Mouse (Mus musculus): ENCODE data around the gene Tmem116. TPM values are rescaled to one million over a fixed set of nuclear protein-coding genes. Genes with fewer than 3 reads are reported as not detected.

Tmem116 gene
- polyA plus RNA-seq, 1 experiment from 2014 or later: 1.9 TPM

DNA sequence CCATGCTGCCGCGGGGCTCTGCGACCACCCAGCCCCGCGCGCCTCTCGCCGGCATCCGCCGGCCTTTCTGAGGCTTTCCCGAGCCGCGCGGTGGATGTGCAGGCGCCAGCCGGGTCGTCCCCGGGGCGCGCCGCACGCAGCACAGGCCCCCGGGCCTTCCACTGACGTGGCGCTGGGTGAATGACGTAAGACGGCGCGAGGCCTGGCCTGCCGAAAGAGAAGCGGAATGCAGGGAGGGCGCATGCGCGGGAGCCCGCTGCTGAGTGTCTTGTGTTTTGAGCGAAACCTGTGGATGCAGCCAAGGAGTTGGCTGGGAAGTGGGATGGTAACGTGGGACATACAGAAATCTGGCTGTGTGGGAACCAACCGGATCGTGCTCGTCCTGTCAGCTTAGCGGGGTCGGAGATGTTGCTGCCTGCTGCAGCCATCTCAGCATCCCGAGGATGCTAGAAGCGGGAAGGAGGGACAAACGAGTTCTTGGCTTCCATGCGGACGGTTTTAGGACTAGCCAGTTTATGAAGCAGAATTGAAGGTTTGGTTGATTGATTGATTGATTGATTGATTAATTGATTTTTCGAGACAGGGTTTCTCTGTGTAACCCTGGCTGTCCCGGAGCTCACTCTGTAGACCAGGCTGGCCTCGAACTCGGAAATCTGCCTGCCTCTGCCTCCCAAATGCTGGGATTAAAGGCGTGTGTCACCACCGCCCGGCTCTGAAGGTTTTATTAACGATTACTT lies 94.3 kb downstream of the Tmem116 start, which contains the start of gene Mapkapk5:
Mapkapk5 (minus strand) TSS at position 113 of the 737 bp plus-strand sequence.
- H3K4me1 ChIP-seq: peaks cover 38% of the 10 kb centered on the region
- ATAC-seq (replicated peaks): peak; percentile 95
- H3K9me3 ChIP-seq: no peaks in the 10 kb centered on the region
- peak within 1 kb of the TSS; percentile 92 for H3K9ac ChIP-seq
- no peaks in the 10 kb centered on the region for H3K27me3 ChIP-seq (replicated peaks)
- no peaks in the 10 kb centered on the region for H3K36me3 ChIP-seq (replicated peaks)
- peak within 1 kb of the TSS; percentile 75 for H3K4me3 ChIP-seq
- WGBS: 2% methylated on average over 51 of the region's 55 CpGs
- peak within 1 kb of the TSS; percentile 63 for H3K4me2 ChIP-seq
- H3K27ac ChIP-seq: peak within 1 kb of the TSS; percentile 98

DNA sequence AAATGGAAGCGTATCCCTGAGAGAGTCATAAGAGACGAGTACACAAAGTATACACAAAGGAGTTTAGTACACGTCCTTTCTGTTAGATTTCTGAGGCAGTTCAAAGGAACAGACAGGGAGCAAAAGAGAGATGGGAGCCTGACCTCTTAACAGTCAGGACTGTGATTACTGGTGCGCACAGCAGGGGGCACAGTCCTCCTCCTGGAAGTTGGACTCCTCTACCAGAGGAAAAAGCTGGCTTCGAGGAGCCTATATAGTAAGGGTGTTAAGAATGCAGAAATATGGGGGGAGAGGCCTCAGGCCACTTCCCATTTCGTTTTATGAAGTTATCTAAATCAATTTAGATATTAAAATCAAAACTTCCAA lies 94.8 kb downstream of the Tmem116 start:
- Histone ChIP-seq H3K4me3 (peak overlapping the region; percentile 75), H3K27me3 (replicated peaks) (no peaks in the 10 kb centered on the region), H3K27ac (peak overlapping the region; percentile 98), H3K9me3 (no peaks in the 10 kb centered on the region), H3K36me3 (replicated peaks) (no peaks in the 10 kb centered on the region), H3K9ac (peak overlapping the region; percentile 92), H3K4me1 (peaks cover 38% of the 10 kb centered on the region), H3K4me2 (peak overlapping the region; percentile 63)
- 40% methylated on average over 6 of the region's 6 CpGs for WGBS
- peak; percentile 15; the same call in 1 of the 2 replicates for ATAC-seq (replicated peaks)

DNA sequence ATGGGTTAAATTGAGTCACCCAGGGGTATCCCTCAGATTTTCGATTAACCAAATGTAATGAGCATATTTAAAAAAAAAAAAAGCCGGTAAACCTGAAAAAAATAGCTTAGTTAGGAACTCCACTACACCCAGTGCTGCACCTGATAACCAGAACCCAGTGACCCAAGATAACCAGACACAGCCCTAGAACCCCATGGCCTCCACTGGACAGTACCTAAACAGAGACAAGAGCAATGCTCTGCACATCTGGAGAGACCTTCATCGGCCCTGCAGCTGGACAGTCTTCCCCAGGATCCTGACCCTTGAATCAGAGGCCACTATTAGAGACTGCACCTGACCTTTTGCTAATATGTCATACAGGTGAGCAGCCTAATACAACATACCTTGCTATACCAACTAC lies 95.4 kb downstream of the Tmem116 start:
- no peak overlapping the region for H3K4me2 ChIP-seq
- ATAC-seq (replicated peaks): no peak
- WGBS: 97% methylated on average over 3 of the region's 3 CpGs
- H3K9me3 ChIP-seq: no peaks in the 10 kb centered on the region
- no peak overlapping the region for H3K27ac ChIP-seq
- no peak overlapping the region for H3K4me3 ChIP-seq
- H3K27me3 ChIP-seq (replicated peaks): no peaks in the 10 kb centered on the region
- H3K36me3 ChIP-seq (replicated peaks): no peaks in the 10 kb centered on the region
- H3K9ac ChIP-seq: no peak overlapping the region
- peaks cover 37% of the 10 kb centered on the region for H3K4me1 ChIP-seq

DNA sequence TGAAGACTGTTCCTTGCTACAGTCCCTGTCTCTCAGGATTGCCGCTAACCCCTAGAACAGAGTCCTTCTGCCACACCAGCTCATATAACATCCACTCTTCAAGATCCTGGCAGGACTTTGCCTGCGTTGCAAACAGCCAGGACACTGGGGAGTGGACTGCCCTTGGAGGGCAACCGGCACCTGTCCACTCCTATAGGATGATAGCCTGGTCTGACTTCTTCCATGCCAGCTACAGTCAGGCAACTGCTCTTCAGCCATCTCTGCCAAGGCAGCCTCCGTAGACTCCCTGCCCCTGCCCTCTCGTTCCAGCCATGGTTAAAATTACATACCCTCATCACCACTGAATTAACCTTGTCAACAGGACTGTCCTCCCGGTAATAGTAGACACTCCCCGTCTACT lies 97.5 kb downstream of the Tmem116 start:
- no peaks in the 10 kb centered on the region for H3K27me3 ChIP-seq (replicated peaks)
- H3K9ac ChIP-seq: no peak overlapping the region
- no peak overlapping the region for H3K4me3 ChIP-seq
- ATAC-seq (replicated peaks): no peak
- H3K27ac ChIP-seq: no peak overlapping the region
- H3K4me1 ChIP-seq: peaks cover 16% of the 10 kb centered on the region
- no peak overlapping the region for H3K4me2 ChIP-seq
- H3K36me3 ChIP-seq (replicated peaks): no peaks in the 10 kb centered on the region
- 87% methylated on average over 7 of the region's 7 CpGs for WGBS
- H3K9me3 ChIP-seq: no peaks in the 10 kb centered on the region

DNA sequence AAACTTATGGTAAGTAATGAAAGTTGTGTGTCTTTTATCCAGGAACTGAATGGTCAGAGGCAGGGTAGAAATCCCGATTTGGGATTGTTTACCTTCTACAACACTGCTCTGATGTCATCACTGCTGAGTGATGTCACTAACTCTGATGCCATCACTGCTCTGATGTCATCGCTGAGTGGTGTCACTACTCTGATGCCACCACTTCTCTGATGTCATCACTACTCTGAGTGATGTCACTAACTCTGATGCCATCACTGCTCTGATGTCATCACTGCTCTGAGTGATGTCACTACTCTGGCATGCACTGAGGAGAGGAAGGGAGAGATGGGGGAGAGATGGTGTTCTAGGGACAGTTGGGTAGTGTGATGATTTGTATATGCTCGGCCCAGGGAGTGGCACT lies 110.7 kb downstream of the Tmem116 start:
- Histone ChIP-seq H3K4me3 (no peak overlapping the region), H3K9me3 (no peaks in the 10 kb centered on the region), H3K4me1 (peaks cover 3% of the 10 kb centered on the region; the same call in 1 of the 2 replicates), H3K27me3 (replicated peaks) (no peaks in the 10 kb centered on the region), H3K27ac (no peak overlapping the region), H3K9ac (no peak overlapping the region), H3K36me3 (replicated peaks) (no peaks in the 10 kb centered on the region), H3K4me2 (no peak overlapping the region)
- no peak for ATAC-seq (replicated peaks)
- 90% methylated on average over 3 of the region's 3 CpGs for WGBS

DNA sequence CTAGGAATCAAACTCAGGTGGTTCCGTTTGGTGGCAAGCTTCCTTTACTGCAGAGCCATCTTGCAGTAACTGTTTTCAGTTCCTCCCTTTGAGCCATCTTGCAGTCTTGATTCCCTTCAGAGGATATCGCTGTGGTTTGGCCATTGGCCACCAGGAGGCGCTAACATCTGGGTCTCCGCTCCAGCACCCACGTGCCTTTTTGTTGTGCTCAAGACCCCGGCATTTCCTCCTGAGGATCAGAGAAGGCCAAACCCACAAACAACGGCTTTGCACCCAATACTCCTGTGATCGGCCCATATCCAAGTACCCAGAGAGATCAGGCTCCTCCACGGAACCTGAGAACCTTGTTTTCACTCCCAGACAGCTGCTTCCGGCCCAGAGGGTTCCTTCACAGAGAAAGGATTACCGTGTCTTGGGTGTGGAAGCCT lies 112.8 kb downstream of the Tmem116 start:
- Histone ChIP-seq H3K4me1 (peaks cover 3% of the 10 kb centered on the region; the same call in 1 of the 2 replicates), H3K27me3 (replicated peaks) (no peaks in the 10 kb centered on the region), H3K9me3 (no peaks in the 10 kb centered on the region), H3K4me3 (no peak overlapping the region), H3K4me2 (peak overlapping the region; percentile 32), H3K9ac (no peak overlapping the region), H3K36me3 (replicated peaks) (no peaks in the 10 kb centered on the region), H3K27ac (no peak overlapping the region)
- ATAC-seq (replicated peaks): no peak
- 14% methylated on average over 11 of the region's 11 CpGs for WGBS

DNA sequence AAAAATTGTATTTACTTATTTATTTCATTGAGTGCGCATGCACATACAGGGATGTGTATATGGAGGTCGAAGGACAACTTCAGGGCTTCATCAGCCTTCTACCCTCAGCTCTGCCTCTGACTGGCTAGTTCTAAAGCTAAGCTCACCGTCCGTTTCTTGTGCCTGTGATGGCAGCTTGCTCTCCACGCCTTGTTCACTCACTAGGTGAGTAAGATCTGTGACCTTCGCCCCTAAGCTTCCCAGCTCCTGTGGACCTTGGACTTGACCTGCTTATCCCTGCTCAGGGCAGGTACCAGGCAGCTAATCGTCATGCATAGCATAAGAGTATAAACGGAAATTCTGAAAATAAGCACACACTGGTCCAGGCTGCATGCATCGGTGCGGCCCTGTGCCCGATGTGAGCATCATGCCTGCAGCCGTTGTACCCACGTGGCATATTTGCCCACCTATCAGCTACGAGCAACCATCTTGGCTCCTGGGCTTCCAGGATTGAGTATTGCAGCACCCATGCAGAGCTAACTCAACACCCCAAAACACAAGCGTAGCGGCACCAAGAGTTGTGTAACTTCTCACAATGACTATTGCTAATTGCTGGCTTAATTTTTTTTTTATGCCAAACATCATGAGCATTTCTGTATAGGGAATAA lies 114.5 kb downstream of the Tmem116 start:
- Histone ChIP-seq H3K9me3 (no peaks in the 10 kb centered on the region), H3K4me2 (no peak overlapping the region), H3K36me3 (replicated peaks) (no peaks in the 10 kb centered on the region), H3K9ac (no peak overlapping the region), H3K27ac (no peak overlapping the region), H3K4me1 (peaks cover 3% of the 10 kb centered on the region; the same call in 1 of the 2 replicates), H3K4me3 (no peak overlapping the region), H3K27me3 (replicated peaks) (no peaks in the 10 kb centered on the region)
- no peak for ATAC-seq (replicated peaks)
- 91% methylated on average over 16 of the region's 16 CpGs for WGBS

DNA sequence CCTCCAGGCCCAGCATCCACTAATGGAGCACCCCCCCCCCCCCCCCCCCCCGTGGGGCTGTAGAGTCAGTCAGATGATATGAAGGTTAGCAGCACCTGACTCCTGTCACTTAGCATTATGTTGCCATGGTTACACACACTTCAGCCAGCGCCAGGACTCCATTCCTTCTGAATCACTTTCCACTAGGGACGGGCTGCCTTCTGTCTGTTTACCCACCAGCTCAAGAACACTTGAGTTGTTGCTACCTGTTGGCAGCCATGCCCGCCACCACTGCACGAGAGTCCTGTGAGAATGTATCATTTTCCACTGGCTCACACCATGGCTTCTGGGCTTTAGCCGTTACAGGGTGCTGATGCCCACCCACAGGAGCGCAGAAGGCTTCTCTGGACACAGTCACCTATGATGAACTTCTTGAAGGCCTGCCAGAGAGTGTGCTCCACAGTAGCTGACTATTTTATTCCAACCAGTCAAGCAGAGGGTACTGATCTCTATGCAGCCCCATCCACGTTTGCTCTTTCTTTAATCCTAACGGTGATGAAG lies 118.3 kb downstream of the Tmem116 start:
- Histone ChIP-seq H3K36me3 (replicated peaks) (peaks cover 4% of the 10 kb centered on the region; the same call in 1 of the 2 replicates), H3K4me1 (no peaks in the 10 kb centered on the region), H3K9me3 (no peaks in the 10 kb centered on the region), H3K4me3 (no peak overlapping the region), H3K9ac (no peak overlapping the region), H3K27me3 (replicated peaks) (no peaks in the 10 kb centered on the region), H3K27ac (no peak overlapping the region), H3K4me2 (no peak overlapping the region)
- no peak for ATAC-seq (replicated peaks)
- WGBS: 67% methylated on average over 8 of the region's 9 CpGs

DNA sequence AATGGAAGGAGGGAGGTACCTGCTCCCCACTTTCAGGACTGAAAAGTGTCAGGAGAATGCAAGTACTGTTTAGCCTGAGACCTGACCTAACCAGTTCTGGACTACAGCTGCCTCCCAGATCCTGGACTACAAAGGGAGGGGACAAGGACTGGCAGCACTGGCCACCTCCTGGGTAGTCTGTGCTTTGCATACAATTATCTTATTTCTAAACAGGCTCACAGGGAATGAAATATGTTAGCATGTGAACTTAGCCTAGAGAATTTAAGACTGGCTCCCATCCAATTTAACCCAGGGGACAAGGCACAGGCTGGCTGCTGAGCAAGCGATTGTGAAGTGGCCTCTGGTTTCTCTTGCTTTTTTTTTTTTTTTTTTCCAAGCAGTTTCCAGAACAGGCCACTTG lies 119.1 kb downstream of the Tmem116 start:
- ATAC-seq (replicated peaks): no peak
- H3K36me3 ChIP-seq (replicated peaks): peaks cover 4% of the 10 kb centered on the region; the same call in 1 of the 2 replicates
- WGBS: 73% methylated on average over 1 of the region's 1 CpGs

More for the DNA sequence above, 119.1 kb downstream of the Tmem116 start:
- H3K9me3 ChIP-seq: no peaks in the 10 kb centered on the region
- no peak overlapping the region for H3K4me2 ChIP-seq
- no peak overlapping the region for H3K27ac ChIP-seq
- H3K4me1 ChIP-seq: no peaks in the 10 kb centered on the region
- no peak overlapping the region for H3K9ac ChIP-seq
- no peak overlapping the region for H3K4me3 ChIP-seq
- H3K27me3 ChIP-seq (replicated peaks): no peaks in the 10 kb centered on the region

Other genes starting within 250 kb of the Tmem116 start
- 336 and 343 TPM in 2 replicates for gene Rpl6, start 247.4 kb upstream of the Tmem116 start, polyA plus RNA-seq (2015; fragmentation: Nextera tagmentation; extraction: Ambion mirVana)
- gene Hectd4, start 231.7 kb upstream of the Tmem116 start, polyA plus RNA-seq (2015; fragmentation: Nextera tagmentation; extraction: Ambion mirVana): 26.5 and 27.5 TPM in 2 replicates
- gene Trafd1, start 66.3 kb upstream of the Tmem116 start, polyA plus RNA-seq (2015; fragmentation: Nextera tagmentation; extraction: Ambion mirVana): 144 and 150 TPM in 2 replicates
- gene Naa25, start 54.0 kb upstream of the Tmem116 start, polyA plus RNA-seq (2015; fragmentation: Nextera tagmentation; extraction: Ambion mirVana): 53.2 and 56.6 TPM in 2 replicates
- gene Erp29, start 613 bp downstream of the Tmem116 start, polyA plus RNA-seq (2015; fragmentation: Nextera tagmentation; extraction: Ambion mirVana): 167 and 195 TPM in 2 replicates
- 0.09 TPM in 1 of 2 replicates, not detected in the other for gene Adam1b, start 51.5 kb downstream of the Tmem116 start, polyA plus RNA-seq (2015; fragmentation: Nextera tagmentation; extraction: Ambion mirVana)
- 5.8 and 7.3 TPM in 2 replicates for gene Adam1a, start 93.6 kb downstream of the Tmem116 start, polyA plus RNA-seq (2015; fragmentation: Nextera tagmentation; extraction: Ambion mirVana)
- gene Gm42878, start 93.6 kb downstream of the Tmem116 start, polyA plus RNA-seq (2015; fragmentation: Nextera tagmentation; extraction: Ambion mirVana): 0.47 TPM in 1 of 2 replicates, not detected in the other
- 67.5 and 67.7 TPM in 2 replicates for gene Mapkapk5, start 94.0 kb downstream of the Tmem116 start, polyA plus RNA-seq (2015; fragmentation: Nextera tagmentation; extraction: Ambion mirVana)
- gene Aldh2, start 141.9 kb downstream of the Tmem116 start, polyA plus RNA-seq (2015; fragmentation: Nextera tagmentation; extraction: Ambion mirVana): 121 and 123 TPM in 2 replicates
- gene Acad12, start 167.0 kb downstream of the Tmem116 start, polyA plus RNA-seq (2015; fragmentation: Nextera tagmentation; extraction: Ambion mirVana): 1.7 and 1.8 TPM in 2 replicates
- 1.6 and 1.8 TPM in 2 replicates for gene Acad10, start 208.6 kb downstream of the Tmem116 start, polyA plus RNA-seq (2015; fragmentation: Nextera tagmentation; extraction: Ambion mirVana)
- gene Brap, start 208.7 kb downstream of the Tmem116 start, polyA plus RNA-seq (2015; fragmentation: Nextera tagmentation; extraction: Ambion mirVana): 48.2 and 50.9 TPM in 2 replicates

Data from midbrain, embryonic 15.5 days (tissue).